Mouse (Mus musculus) midbrain, postnatal 0 days (tissue): Measurements from ENCODE around the gene Nek6. TPM values are rescaled to one million over a fixed set of nuclear protein-coding genes. Genes with fewer than 3 reads are reported as not detected.
A peak's percentile ranks its signal among the peaks of the same experiment; 100 is the strongest.

Experiments used
- ATAC-seq: fragments of 200-750 bp; cut with Nextera tagmentation; 2 replicates; pipeline ENCODE4 v1.8.0; 2017; ENCODE audit warnings: moderate number of reproducible peaks, mild to moderate bottlenecking, moderate TSS enrichment, moderate library complexity; ENCODE audit not compliant: low FRiP score
- DNase-seq: peaks from one replicate; pipeline ENCODE4 v3.0.0-alpha.2; 2015; ENCODE audit warnings: low spot score
- H3K27ac ChIP-seq: fragments of 300-500 bp; sonication (generic); 2 replicates; pipeline ENCODE4 v1.5.1; 2014; ENCODE audit warnings: low read depth, mild to moderate bottlenecking, low read length, mixed read lengths
- H3K27me3 ChIP-seq: fragments of 300-500 bp; sonication (generic); 2 replicates; pipeline ENCODE4 v1.6.1; 2014; ENCODE audit warnings: low read length, control low read depth, mixed read lengths; ENCODE audit not compliant: insufficient read depth
- H3K36me3 ChIP-seq: fragments of 300-500 bp; sonication (generic); 2 replicates; pipeline ENCODE4 v1.6.1; 2014; ENCODE audit warnings: low read length, control low read depth, mixed read lengths; ENCODE audit not compliant: insufficient read depth
- H3K4me1 ChIP-seq: fragments of 300-500 bp; sonication (generic); 2 replicates; pipeline ENCODE4 v1.6.1; 2014; ENCODE audit warnings: mild to moderate bottlenecking, control low read depth, antibody characterized with exemption, low read length, mixed read lengths; ENCODE audit not compliant: insufficient read depth
- H3K4me2 ChIP-seq: fragments of 300-500 bp; sonication (generic); 2 replicates; pipeline ENCODE4 v1.6.1; 2014; ENCODE audit warnings: low read depth, mild to moderate bottlenecking, low read length, mixed read lengths; ENCODE audit not compliant: poor library complexity, severe bottlenecking
- H3K4me3 ChIP-seq: fragments of 300-500 bp; sonication (generic); 2 replicates; pipeline ENCODE4 v1.5.1; 2014; ENCODE audit warnings: low read depth, mild to moderate bottlenecking, low read length, moderate library complexity
- H3K9ac ChIP-seq: fragments of 300-500 bp; sonication (generic); replicated peaks from 2 replicates; pipeline ENCODE4 v1.6.1; 2014; ENCODE audit warnings: mild to moderate bottlenecking, low read length, moderate library complexity, mixed read lengths; ENCODE audit not compliant: poor library complexity, severe bottlenecking
- H3K9me3 ChIP-seq: fragments of 300-500 bp; sonication (generic); 2 replicates; pipeline ENCODE4 v1.6.1; 2016; ENCODE audit warnings: low read length, control low read depth
- CTCF ChIP-seq: IDR thresholded peaks from 2 replicates; pipeline ENCODE4 v1.5.1; 2016; ENCODE audit warnings: antibody characterized with exemption, mild to moderate bottlenecking
- whole genome bisulfite sequencing: fragments of 180-500 bp; shearing (Covaris S2); extraction: QIAGEN DNeasy Blood & Tissue Kit; methylation state at CpG from one replicate; pipeline ENCODE4 v1.1.7; 2014; 5-methylcytosine and 5-hydroxymethylcytosine counted together
- polyA plus RNA-seq: library from polyadenylated mRNA; unstranded; fragments of >200 nt; fragmentation: Nextera tagmentation; extraction: Ambion mirVana; gene quantifications from 2 replicates; pipeline ENCODE4 v1.2.1, GENCODE M21; 2015
- total RNA-seq: library from RNA; depleted of rRNA; stranded (reverse); fragments of >200 nt; gene quantifications from 2 replicates; pipeline ENCODE4 v1.2.3, GENCODE M21; 2014

Gene Nek6
- total and polyA plus RNA-seq, 2 experiments from 2014 or later, result 22.8 to 56.0 TPM

DNA sequence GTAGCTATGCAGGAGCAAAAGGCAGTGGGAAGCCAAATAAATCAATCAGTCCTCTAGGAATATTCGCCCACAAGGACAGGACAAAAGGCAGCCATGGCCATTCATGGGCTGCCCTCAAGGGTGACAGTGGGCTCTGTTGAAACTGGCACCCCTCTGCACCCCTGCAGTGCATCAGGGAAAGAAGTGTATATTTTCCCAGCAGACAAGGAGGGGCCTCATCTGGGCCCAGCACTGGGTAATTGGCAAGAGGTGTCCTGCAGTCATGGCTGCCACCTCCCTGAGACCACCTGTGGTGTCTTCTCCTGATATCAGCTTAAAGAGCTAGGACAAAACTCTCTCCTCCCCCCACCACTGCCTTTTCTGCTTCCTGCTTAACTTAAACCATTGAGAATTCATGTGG, 68.1 kb downstream of the Nek6 start:
- Histone ChIP-seq H3K27ac (no peak overlapping the region), H3K4me3 (no peak overlapping the region), H3K9me3 (no peaks in the 10 kb centered on the region), H3K9ac (no peak overlapping the region), H3K4me2 (no peak overlapping the region), H3K36me3 (no peaks in the 10 kb centered on the region), H3K27me3 (no peaks in the 10 kb centered on the region), H3K4me1 (peaks cover 4% of the 10 kb centered on the region; the same call in 1 of the 2 replicates)
- WGBS, result 30% methylated on average over 1 of the region's 1 CpGs
- peak; percentile 14; the same call in 1 of the 2 replicates for ATAC-seq
- no peak for TF ChIP-seq CTCF
- no peak for DNase-seq

- DNase-seq (no peak), ATAC-seq (no peak)
- Histone ChIP-seq H3K27me3 (no peaks in the 10 kb centered on the region), H3K27ac (no peak overlapping the region; the same call in 1 of the 2 replicates), H3K4me1 (peaks cover 4% of the 10 kb centered on the region; the same call in 1 of the 2 replicates), H3K4me2 (no peak overlapping the region), H3K4me3 (no peak overlapping the region), H3K9ac (no peak overlapping the region), H3K9me3 (no peaks in the 10 kb centered on the region), H3K36me3 (peaks cover 6% of the 10 kb centered on the region; the same call in 1 of the 2 replicates)
- 51% methylated on average over 2 of the region's 2 CpGs for WGBS
- TF ChIP-seq CTCF, result no peak
Observed at GRCm38 (mm10) chr2:38583982-38584381, 72.5 kb downstream of the Nek6 start.

DNA sequence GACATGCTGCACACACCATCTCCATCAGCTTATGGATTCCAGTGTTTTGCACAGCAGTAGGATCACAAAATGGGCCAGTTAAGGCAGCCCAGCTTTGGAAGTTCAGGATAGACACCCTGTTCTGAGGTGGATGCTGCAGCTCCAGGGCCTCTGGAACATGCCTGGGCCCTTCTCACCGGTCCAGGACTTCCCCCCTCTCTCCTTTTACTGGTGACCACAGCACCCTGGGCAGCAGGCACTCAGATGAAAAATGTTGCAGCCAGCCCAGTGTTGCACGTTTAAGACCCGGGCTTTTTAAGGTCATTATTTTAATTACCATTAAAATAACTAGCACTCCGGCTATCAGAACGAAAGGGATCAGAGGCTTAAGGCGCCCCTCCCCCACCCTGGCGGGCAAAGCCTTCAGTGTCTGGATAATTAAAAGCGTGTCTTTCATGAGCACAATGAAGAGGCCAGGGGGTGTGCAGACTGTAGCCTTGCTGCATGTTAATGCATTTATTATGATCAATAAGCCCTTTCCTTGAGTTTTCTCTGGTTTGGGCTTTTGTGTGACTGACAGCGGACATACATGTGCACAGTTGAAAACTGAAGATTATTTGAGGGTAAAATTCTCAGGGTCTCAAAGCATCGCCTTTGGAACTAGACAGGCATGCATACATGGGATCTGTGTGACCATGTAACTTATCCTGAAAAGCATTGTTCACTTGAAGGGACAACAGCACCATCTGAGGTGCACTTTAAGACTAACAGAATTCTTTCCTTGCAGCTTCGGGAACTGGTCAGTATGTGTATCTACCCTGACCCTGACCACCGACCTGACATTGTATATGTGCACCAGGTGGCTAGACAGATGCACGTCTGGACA, 73.3 kb downstream of the Nek6 start:
- DNase-seq (peak; percentile 52), ATAC-seq (0 out of 2 replicates have a peak, but pooled peaks have one; percentile 18)

GRCm38 (mm10) chr2:38585379-38585736, 73.9 kb downstream of the Nek6 start:
- H3K9ac ChIP-seq, result no peak overlapping the region
- H3K4me1 ChIP-seq, result no peaks in the 10 kb centered on the region
- 24% methylated on average over 5 of the region's 5 CpGs for WGBS
- no peak overlapping the region for H3K4me2 ChIP-seq
- H3K27ac ChIP-seq, result no peak overlapping the region
- no peak overlapping the region for H3K4me3 ChIP-seq
- DNase-seq (no peak), ATAC-seq (0 out of 2 replicates have a peak, but pooled peaks have one; percentile 15)
- peaks cover 16% of the 10 kb centered on the region; the same call in 1 of the 2 replicates for H3K36me3 ChIP-seq
- no peaks in the 10 kb centered on the region for H3K27me3 ChIP-seq
- no peak; the same call in 1 of the 2 replicates for TF ChIP-seq CTCF
- H3K9me3 ChIP-seq, result no peaks in the 10 kb centered on the region

More for the DNA sequence above, 73.3 kb downstream of the Nek6 start:
- H3K4me3 ChIP-seq, result no peak overlapping the region
- no peaks in the 10 kb centered on the region for H3K27me3 ChIP-seq
- WGBS, result 19% methylated on average over 13 of the region's 13 CpGs
- peak; percentile 38 for TF ChIP-seq CTCF
- H3K4me1 ChIP-seq, result no peaks in the 10 kb centered on the region
- H3K9me3 ChIP-seq, result no peaks in the 10 kb centered on the region
- no peak overlapping the region for H3K27ac ChIP-seq
- H3K4me2 ChIP-seq, result no peak overlapping the region
- peaks cover 14% of the 10 kb centered on the region; the same call in 1 of the 2 replicates for H3K36me3 ChIP-seq
- 0 out of 2 replicates have a peak overlapping the region, but pooled peaks have one; percentile 19 for H3K9ac ChIP-seq

- Histone ChIP-seq H3K4me3 (no peak overlapping the region), H3K9ac (no peak overlapping the region), H3K27ac (no peak overlapping the region), H3K9me3 (no peaks in the 10 kb centered on the region), H3K4me2 (no peak overlapping the region), H3K36me3 (peaks cover 18% of the 10 kb centered on the region; the same call in 1 of the 2 replicates), H3K27me3 (no peaks in the 10 kb centered on the region), H3K4me1 (no peaks in the 10 kb centered on the region)
- no peak for DNase-seq
- WGBS, result 68% methylated on average over 6 of the region's 6 CpGs
- no peak for TF ChIP-seq CTCF
- ATAC-seq, result no peak
Observed at GRCm38 (mm10) chr2:38586733-38587132, 75.3 kb downstream of the Nek6 start.
